Mouse (Mus musculus) small intestine, adult 2 months (tissue): ENCODE measurements around the gene Muc1.

ENCODE experiments used
- CTCF ChIP-seq: fragments of 200-500 bp; IDR thresholded peaks from 2 replicates; pipeline ENCODE4 v1.5.1; 2012; ENCODE audit warnings: low read depth, mild to moderate bottlenecking, control low read depth, inconsistent platforms, low read length, moderate library complexity, mixed read lengths; ENCODE audit not compliant: insufficient replicate concordance, insufficient read length; ENCODE audit errors: extremely low read depth
- POLR2A ChIP-seq: fragments of 200-500 bp; IDR thresholded peaks from 2 replicates; pipeline ENCODE4 v1.6.1; 2012; ENCODE audit warnings: low read depth, mild to moderate bottlenecking, control low read depth, inconsistent platforms, low read length, moderate library complexity

- TF ChIP-seq CTCF: peak; percentile 18; the same call in 1 of the 2 replicates
- no peak for TF ChIP-seq POLR2A
These were observed 35.0 kb upstream of the Muc1 start for GRCm38 (mm10) chr3:89193853-89194252.
